Mouse (Mus musculus): ENCODE data around the gene Ggta1.

DNA sequence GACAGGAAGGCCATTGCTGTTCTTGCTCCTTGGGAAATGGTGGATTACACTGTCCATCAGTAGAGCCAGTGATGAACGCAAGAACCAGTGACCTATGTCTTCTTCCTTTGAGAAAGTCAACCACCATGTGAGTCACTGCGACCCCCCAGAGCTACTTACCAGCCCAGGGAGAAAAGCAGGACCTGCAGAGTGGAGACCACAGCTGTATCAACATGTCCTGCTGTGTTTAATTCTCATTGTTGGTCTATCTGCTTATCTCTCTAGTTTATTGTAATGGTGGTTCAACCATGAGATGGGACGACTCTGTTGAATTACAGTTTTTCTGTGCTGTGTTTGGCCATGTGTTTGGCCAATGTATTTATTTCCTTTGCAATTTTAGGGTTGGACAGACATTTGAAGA, 21.1 kb upstream of the Ggta1 start:
- TF ChIP-seq CTCF (IDR thresholded peaks at IDR 0.05; ENCODE audit: low read depth, low read length) (no peak), POLR2A (IDR thresholded peaks at IDR 0.05; ENCODE audit: borderline replicate concordance, low read depth, low read length) (no peak)
